ENCODE assay signal across 17 mouse cellular contexts in genomic region chr3:110131043-110131891, GRCm38 (mm10). TPM values are rescaled to one million over a fixed set of nuclear protein-coding genes. Genes with fewer than 3 reads are reported as not detected.
DNase-seq lines count a peak whose midpoint lies in the region; ATAC-seq and TF ChIP-seq lines count a peak whose summit lies in the region.
"Had no signal": no experiment of that assay in that cellular context is flagged by ENCODE, and none has a peak within 500 bp of the region (broad histone marks: within the 10 kb centered on the region; RNA-seq: fewer than 3 reads in every experiment).

No protein-coding gene starts in this region.

- no peaks in the 10 kb centered on the region for H3K36me3 ChIP-seq in embryonic facial prominence, embryonic 14.5 days (ENCODE audit: control insufficient read depth, insufficient read depth, low read length)
- H3K36me3 ChIP-seq in embryonic facial prominence, embryonic 10.5 days (replicated peaks) = no peaks in the 10 kb centered on the region
- no peaks in the 10 kb centered on the region for H3K36me3 ChIP-seq in neural tube, embryonic 12.5 days
- H3K36me3 ChIP-seq in hindbrain, postnatal 0 days (ENCODE audit: insufficient read depth, low read length) = no peaks in the 10 kb centered on the region
- H3K36me3 ChIP-seq: kidney, embryonic 15.5 days; limb, embryonic 10.5 days had no signal

- TF ChIP-seq CTCF in hindbrain, postnatal 0 days (IDR thresholded peaks at IDR 0.05; ENCODE audit: low read depth) = no peak

- no peaks in the 10 kb centered on the region for H3K9me3 ChIP-seq in embryonic facial prominence, embryonic 14.5 days (ENCODE audit: control insufficient read depth, low read length)
- H3K9me3 ChIP-seq in embryonic facial prominence, embryonic 10.5 days = no peaks in the 10 kb centered on the region
- no peaks in the 10 kb centered on the region for H3K9me3 ChIP-seq in neural tube, embryonic 12.5 days
- no peaks in the 10 kb centered on the region for H3K9me3 ChIP-seq in hindbrain, postnatal 0 days (ENCODE audit: low read length)
- H3K9me3 ChIP-seq: kidney, embryonic 15.5 days; limb, embryonic 10.5 days had no signal

- peak; percentile 50; the same call in 1 of the 2 replicates for ATAC-seq in embryonic facial prominence, embryonic 14.5 days (ENCODE audit: low read depth)
- peak; percentile 56; the same call in 1 of the 2 replicates for ATAC-seq in neural tube, embryonic 12.5 days (ENCODE audit: low FRiP score, low read depth)
- peak; percentile 76 for ATAC-seq in hindbrain, postnatal 0 days

- no peak overlapping the region for H3K4me2 ChIP-seq in embryonic facial prominence, embryonic 14.5 days (ENCODE audit: low read depth, low read length)
- peak overlapping the region; percentile 41 for H3K4me2 ChIP-seq in neural tube, embryonic 12.5 days (replicated peaks)
- peak overlapping the region; percentile 53 for H3K4me2 ChIP-seq in hindbrain, postnatal 0 days (ENCODE audit: low read depth, low read length)
- H3K4me2 ChIP-seq: kidney, embryonic 15.5 days had no signal

- no peaks in the 10 kb centered on the region for H3K4me1 ChIP-seq in embryonic facial prominence, embryonic 14.5 days (ENCODE audit: control insufficient read depth, insufficient read depth, low read length)
- peaks cover 6% of the 10 kb centered on the region for H3K4me1 ChIP-seq in embryonic facial prominence, embryonic 10.5 days
- H3K4me1 ChIP-seq in neural tube, embryonic 12.5 days = no peaks in the 10 kb centered on the region
- peaks cover 9% of the 10 kb centered on the region; the same call in 1 of the 2 replicates for H3K4me1 ChIP-seq in hindbrain, postnatal 0 days (ENCODE audit: insufficient read depth, low read length)
- H3K4me1 ChIP-seq: kidney, embryonic 15.5 days had no signal

- no peak overlapping the region for H3K4me3 ChIP-seq in embryonic facial prominence, embryonic 14.5 days (ENCODE audit: low read depth, low read length)
- H3K4me3 ChIP-seq in embryonic facial prominence, embryonic 10.5 days = no peak overlapping the region
- H3K4me3 ChIP-seq in neural tube, embryonic 12.5 days = no peak overlapping the region
- peak overlapping the region; percentile 25 for H3K4me3 ChIP-seq in hindbrain, postnatal 0 days (ENCODE audit: low read length)
- H3K4me3 ChIP-seq: kidney, embryonic 15.5 days; limb, embryonic 10.5 days had no signal

- WGBS in embryonic facial prominence, embryonic 14.5 days = 55% methylated on average over 18 of the region's 18 CpGs
- 53% methylated on average over 18 of the region's 18 CpGs for WGBS in embryonic facial prominence, embryonic 10.5 days
- 59% methylated on average over 18 of the region's 18 CpGs for WGBS in neural tube, embryonic 12.5 days
- 36% methylated on average over 18 of the region's 18 CpGs for WGBS in hindbrain, postnatal 0 days

- H3K9ac ChIP-seq in embryonic facial prominence, embryonic 14.5 days (ENCODE audit: low read depth, low read length) = no peak overlapping the region
- no peak overlapping the region for H3K9ac ChIP-seq in neural tube, embryonic 12.5 days
- H3K9ac ChIP-seq in hindbrain, postnatal 0 days (replicated peaks; ENCODE audit: low read length) = peak overlapping the region; percentile 21; the same call in 1 of the 2 replicates
- H3K9ac ChIP-seq: kidney, embryonic 15.5 days; liver, embryonic 14.5 days had no signal

- no peaks in the 10 kb centered on the region for H3K27me3 ChIP-seq in embryonic facial prominence, embryonic 14.5 days (replicated peaks; ENCODE audit: control insufficient read depth, insufficient read depth, low read length)
- no peaks in the 10 kb centered on the region for H3K27me3 ChIP-seq in embryonic facial prominence, embryonic 10.5 days (replicated peaks; ENCODE audit: low read depth, poor library complexity, severe bottlenecking)
- no peaks in the 10 kb centered on the region for H3K27me3 ChIP-seq in neural tube, embryonic 12.5 days (replicated peaks)
- no peaks in the 10 kb centered on the region for H3K27me3 ChIP-seq in hindbrain, postnatal 0 days (ENCODE audit: insufficient read depth, low read length)
- H3K27me3 ChIP-seq: kidney, embryonic 15.5 days had no signal

- DNase-seq in embryonic facial prominence, embryonic 14.5 days (ENCODE audit: low spot score) = no peak
- no peak for DNase-seq in embryonic facial prominence, embryonic 10.5 days (ENCODE audit: low spot score)
- no peak for DNase-seq in neural tube, embryonic 10.5 days (ENCODE audit: extremely low spot score, low spot score)
- peak; percentile 33 for DNase-seq in hindbrain, postnatal 0 days (ENCODE audit: low spot score)
- DNase-seq in testis, postnatal 10 days (ENCODE audit: low spot score) = no peak
- DNase-seq in thymus, postnatal 0 days (ENCODE audit: low spot score) = no peak
- no peak for DNase-seq in right cerebral cortex, postnatal 4 days
- DNase-seq: adrenal gland, postnatal 14 days; B cell, adult 2 months; lung, postnatal 14 days; thymus, adult 2 months had no signal

- H3K27ac ChIP-seq in embryonic facial prominence, embryonic 14.5 days (replicated peaks; ENCODE audit: low read depth, low read length) = no peak overlapping the region
- no peak overlapping the region for H3K27ac ChIP-seq in embryonic facial prominence, embryonic 10.5 days (replicated peaks)
- no peak overlapping the region for H3K27ac ChIP-seq in neural tube, embryonic 12.5 days
- H3K27ac ChIP-seq in hindbrain, postnatal 0 days = no peak overlapping the region
- H3K27ac ChIP-seq: kidney, embryonic 15.5 days; limb, embryonic 10.5 days; liver, embryonic 14.5 days had no signal

RNA-seq across cellular contexts. Expression of gene Ntng1, which starts 12.5 kb away (rescaled TPM):
- 3.8 and 6.5 TPM in 2 replicates for polyA plus RNA-seq in embryonic facial prominence, embryonic 14.5 days (2014; fragmentation: Nextera tagmentation; extraction: Ambion mirVana)
- polyA plus RNA-seq in embryonic facial prominence, embryonic 10.5 days (2016; fragmentation: Nextera tagmentation; extraction: Ambion mirVana) = 3.6 and 4.8 TPM in 2 replicates
- polyA plus RNA-seq in neural tube, embryonic 12.5 days (2016; fragmentation: Nextera tagmentation; extraction: Ambion mirVana) = 7.7 and 7.9 TPM in 2 replicates
- 28.2 and 37.1 TPM in 2 replicates for total RNA-seq in hindbrain, postnatal 0 days (2014; rRNA removed)
- polyA plus RNA-seq in hindbrain, postnatal 0 days (2015; fragmentation: Nextera tagmentation; extraction: Ambion mirVana) = 18.5 and 20.1 TPM in 2 replicates
- 0.14 and 0.20 TPM in 2 replicates for polyA plus RNA-seq in thymus, postnatal 0 days (2015; fragmentation: Nextera tagmentation; extraction: Ambion mirVana)
- total RNA-seq: ES-E14; hematopoietic stem cell, adult 5-6 weeks had no signal
